Mouse (Mus musculus): ENCODE data around the gene Gpr4.

DNA sequence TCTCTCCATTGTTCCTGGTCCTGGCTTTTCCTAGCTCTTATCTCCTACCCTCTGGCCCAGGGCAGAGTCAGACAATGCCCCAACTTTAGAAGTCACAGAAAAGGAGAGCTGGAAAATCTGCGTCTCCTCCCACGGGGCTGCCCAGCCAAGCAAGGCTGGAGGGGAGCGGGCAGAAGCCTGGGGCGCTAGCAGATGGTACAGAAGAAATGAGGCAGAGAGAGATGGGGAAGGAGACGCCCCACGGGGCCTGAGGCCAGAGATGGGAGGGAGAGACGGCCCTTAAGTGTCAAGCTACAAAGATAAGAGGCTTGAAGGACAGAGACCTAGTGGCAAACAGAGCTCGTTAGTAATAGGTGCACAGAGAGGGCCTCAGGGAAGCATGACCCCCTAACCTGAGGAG is 40.5 kb upstream of the Gpr4 start:
- TF ChIP-seq CHD2 (IDR thresholded peaks at IDR 0.05; ENCODE audit: low read depth, low read length) (no peak), ZNF384 (IDR thresholded peaks at IDR 0.05; ENCODE audit: low read depth, low read length) (no peak), MAFK (IDR thresholded peaks at IDR 0.05; ENCODE audit: insufficient read depth, low read depth, low read length) (no peak), ZC3H11A (IDR thresholded peaks at IDR 0.05; ENCODE audit: borderline replicate concordance, low read depth, low read length) (no peak), HCFC1 (IDR thresholded peaks at IDR 0.05; ENCODE audit: borderline replicate concordance, insufficient read depth, low read length) (no peak)
